Mouse (Mus musculus): ENCODE measurements around the gene Ankrd65.

GRCm38 (mm10) chr4:155779498-155779897 lies 10.7 kb upstream of the Ankrd65 start:
- TF ChIP-seq CTCF (IDR thresholded peaks at IDR 0.05; ENCODE audit: insufficient read depth, low read depth, low read length) (no peak), POLR2A (IDR thresholded peaks at IDR 0.05; ENCODE audit: insufficient read depth, low read depth, low read length) (no peak)

All from olfactory bulb, adult 2 months (tissue).